Mouse (Mus musculus): ENCODE data around the gene Uqcrc1. TPM values are rescaled to one million over a fixed set of nuclear protein-coding genes. Genes with fewer than 3 reads are reported as not detected.

Uqcrc1 gene
- polyA plus RNA-seq, 1 experiment from 2014 or later, result 553 TPM

- no peak overlapping the region for H3K27ac ChIP-seq (ENCODE audit: low read depth, low read length)
- WGBS, result 85% methylated on average over 9 of the region's 9 CpGs
These were observed 40.0 kb downstream of the Uqcrc1 start for GRCm38 (mm10) chr9:108976483-108976882.

GRCm38 (mm10) chr9:108977966-108978365 is 41.5 kb downstream of the Uqcrc1 start:
- 87% methylated on average over 7 of the region's 7 CpGs for WGBS
- no peaks in the 10 kb centered on the region for H3K9me3 ChIP-seq (ENCODE audit: control insufficient read depth, low read length)
- no peak overlapping the region for H3K4me3 ChIP-seq (ENCODE audit: low read length)
- H3K9ac ChIP-seq (ENCODE audit: low read depth, low read length), result no peak overlapping the region
- H3K36me3 ChIP-seq (ENCODE audit: control insufficient read depth, insufficient read depth, low read length), result no peaks in the 10 kb centered on the region
- H3K4me1 ChIP-seq (ENCODE audit: control insufficient read depth, insufficient read depth, low read depth, low read length), result no peaks in the 10 kb centered on the region
- H3K27me3 ChIP-seq (replicated peaks; ENCODE audit: control insufficient read depth, insufficient read depth, low read length), result no peaks in the 10 kb centered on the region
- no peak overlapping the region for H3K27ac ChIP-seq (ENCODE audit: low read depth, low read length)
- no peak overlapping the region for H3K4me2 ChIP-seq (ENCODE audit: low read length)
- no peak for ATAC-seq

More at GRCm38 (mm10) chr9:108976483-108976882, 40.0 kb downstream of the Uqcrc1 start:
- H3K9ac ChIP-seq (ENCODE audit: low read depth, low read length), result no peak overlapping the region
- no peak overlapping the region for H3K4me3 ChIP-seq (ENCODE audit: low read length)
- no peak overlapping the region for H3K4me2 ChIP-seq (ENCODE audit: low read length)
- no peaks in the 10 kb centered on the region for H3K9me3 ChIP-seq (ENCODE audit: control insufficient read depth, low read length)
- H3K27me3 ChIP-seq (replicated peaks; ENCODE audit: control insufficient read depth, insufficient read depth, low read length), result no peaks in the 10 kb centered on the region
- H3K36me3 ChIP-seq (ENCODE audit: control insufficient read depth, insufficient read depth, low read length), result no peaks in the 10 kb centered on the region
- H3K4me1 ChIP-seq (ENCODE audit: control insufficient read depth, insufficient read depth, low read depth, low read length), result no peaks in the 10 kb centered on the region
- ATAC-seq, result no peak

- no peaks in the 10 kb centered on the region for H3K36me3 ChIP-seq (ENCODE audit: control insufficient read depth, insufficient read depth, low read length)
- no peak for ATAC-seq
These were observed 46.1 kb downstream of the Uqcrc1 start for GRCm38 (mm10) chr9:108982498-108982897.

GRCm38 (mm10) chr9:108983209-108983608 is 46.8 kb downstream of the Uqcrc1 start:
- WGBS, result 88% methylated on average over 9 of the region's 9 CpGs
- H3K27ac ChIP-seq (ENCODE audit: low read depth, low read length), result no peak overlapping the region
- no peaks in the 10 kb centered on the region for H3K9me3 ChIP-seq (ENCODE audit: control insufficient read depth, low read length)
- no peak overlapping the region for H3K4me3 ChIP-seq (ENCODE audit: low read length)
- H3K27me3 ChIP-seq (replicated peaks; ENCODE audit: control insufficient read depth, insufficient read depth, low read length), result no peaks in the 10 kb centered on the region
- no peaks in the 10 kb centered on the region for H3K4me1 ChIP-seq (ENCODE audit: control insufficient read depth, insufficient read depth, low read depth, low read length)
- no peak overlapping the region for H3K9ac ChIP-seq (ENCODE audit: low read depth, low read length)
- ATAC-seq, result no peak
- no peaks in the 10 kb centered on the region for H3K36me3 ChIP-seq (ENCODE audit: control insufficient read depth, insufficient read depth, low read length)
- H3K4me2 ChIP-seq (ENCODE audit: low read length), result no peak overlapping the region

More at GRCm38 (mm10) chr9:108982498-108982897, 46.1 kb downstream of the Uqcrc1 start:
- H3K27me3 ChIP-seq (replicated peaks; ENCODE audit: control insufficient read depth, insufficient read depth, low read length), result no peaks in the 10 kb centered on the region
- no peaks in the 10 kb centered on the region for H3K9me3 ChIP-seq (ENCODE audit: control insufficient read depth, low read length)
- no peak overlapping the region for H3K27ac ChIP-seq (ENCODE audit: low read depth, low read length)
- no peak overlapping the region for H3K4me3 ChIP-seq (ENCODE audit: low read length)
- no peak overlapping the region for H3K4me2 ChIP-seq (ENCODE audit: low read length)
- H3K9ac ChIP-seq (ENCODE audit: low read depth, low read length), result no peak overlapping the region
- no peaks in the 10 kb centered on the region for H3K4me1 ChIP-seq (ENCODE audit: control insufficient read depth, insufficient read depth, low read depth, low read length)
- WGBS, result 92% methylated on average over 8 of the region's 8 CpGs

- Histone ChIP-seq H3K4me1 (ENCODE audit: control insufficient read depth, insufficient read depth, low read depth, low read length) (peaks cover under 1% of the 10 kb centered on the region; the same call in 1 of the 2 replicates), H3K9me3 (ENCODE audit: control insufficient read depth, low read length) (no peaks in the 10 kb centered on the region)
- 84% methylated on average over 4 of the region's 4 CpGs for WGBS
These were observed 49.3 kb downstream of the Uqcrc1 start, which contains the start of gene Ucn2 for GRCm38 (mm10) chr9:108985710-108986109. Gene Ucn2 (plus strand): TSS chr9:108986010.

GRCm38 (mm10) chr9:108987704-108988350 is 51.4 kb downstream of the Uqcrc1 start:
- ATAC-seq, result no peak
- Histone ChIP-seq H3K4me1 (ENCODE audit: control insufficient read depth, insufficient read depth, low read depth, low read length) (peaks cover 12% of the 10 kb centered on the region), H3K36me3 (ENCODE audit: control insufficient read depth, insufficient read depth, low read length) (no peaks in the 10 kb centered on the region), H3K27ac (ENCODE audit: low read depth, low read length) (no peak overlapping the region), H3K9ac (ENCODE audit: low read depth, low read length) (no peak overlapping the region), H3K4me2 (ENCODE audit: low read length) (no peak overlapping the region), H3K9me3 (ENCODE audit: control insufficient read depth, low read length) (no peaks in the 10 kb centered on the region), H3K27me3 (replicated peaks; ENCODE audit: control insufficient read depth, insufficient read depth, low read length) (no peaks in the 10 kb centered on the region), H3K4me3 (ENCODE audit: low read length) (no peak overlapping the region)
- WGBS, result 41% methylated on average over 8 of the region's 15 CpGs

More at GRCm38 (mm10) chr9:108985710-108986109, 49.3 kb downstream of the Uqcrc1 start, which contains the start of gene Ucn2:
- H3K36me3 ChIP-seq (ENCODE audit: control insufficient read depth, insufficient read depth, low read length), result no peaks in the 10 kb centered on the region
- H3K9ac ChIP-seq (ENCODE audit: low read depth, low read length), result no peak within 1 kb of the TSS
- H3K27me3 ChIP-seq (replicated peaks; ENCODE audit: control insufficient read depth, insufficient read depth, low read length), result no peaks in the 10 kb centered on the region
- no peak within 1 kb of the TSS for H3K4me3 ChIP-seq (ENCODE audit: low read length)
- H3K4me2 ChIP-seq (ENCODE audit: low read length), result no peak within 1 kb of the TSS
- H3K27ac ChIP-seq (ENCODE audit: low read depth, low read length), result no peak within 1 kb of the TSS
- ATAC-seq, result no peak

GRCm38 (mm10) chr9:108989802-108990461 is 53.5 kb downstream of the Uqcrc1 start:
- WGBS, result 80% methylated on average over 4 of the region's 4 CpGs
- no peaks in the 10 kb centered on the region for H3K27me3 ChIP-seq (replicated peaks; ENCODE audit: control insufficient read depth, insufficient read depth, low read length)
- peaks cover 12% of the 10 kb centered on the region for H3K4me1 ChIP-seq (ENCODE audit: control insufficient read depth, insufficient read depth, low read depth, low read length)
- no peaks in the 10 kb centered on the region for H3K9me3 ChIP-seq (ENCODE audit: control insufficient read depth, low read length)
- ATAC-seq, result no peak
- H3K36me3 ChIP-seq (ENCODE audit: control insufficient read depth, insufficient read depth, low read length), result no peaks in the 10 kb centered on the region
- H3K9ac ChIP-seq (ENCODE audit: low read depth, low read length), result no peak overlapping the region
- H3K4me3 ChIP-seq (ENCODE audit: low read length), result no peak overlapping the region
- H3K27ac ChIP-seq (ENCODE audit: low read depth, low read length), result no peak overlapping the region
- H3K4me2 ChIP-seq (ENCODE audit: low read length), result no peak overlapping the region

- Histone ChIP-seq H3K36me3 (ENCODE audit: control insufficient read depth, insufficient read depth, low read length) (no peaks in the 10 kb centered on the region), H3K9me3 (ENCODE audit: control insufficient read depth, low read length) (no peaks in the 10 kb centered on the region), H3K27me3 (replicated peaks; ENCODE audit: control insufficient read depth, insufficient read depth, low read length) (no peaks in the 10 kb centered on the region), H3K4me3 (ENCODE audit: low read length) (no peak overlapping the region), H3K27ac (ENCODE audit: low read depth, low read length) (no peak overlapping the region), H3K4me2 (ENCODE audit: low read length) (no peak overlapping the region), H3K4me1 (ENCODE audit: control insufficient read depth, insufficient read depth, low read depth, low read length) (peaks cover 12% of the 10 kb centered on the region), H3K9ac (ENCODE audit: low read depth, low read length) (no peak overlapping the region)
- no peak for ATAC-seq
- WGBS, result 75% methylated on average over 7 of the region's 7 CpGs
These were observed 54.0 kb downstream of the Uqcrc1 start for GRCm38 (mm10) chr9:108990462-108990820.

- Histone ChIP-seq H3K4me1 (ENCODE audit: control insufficient read depth, insufficient read depth, low read depth, low read length) (peaks cover 12% of the 10 kb centered on the region), H3K27me3 (replicated peaks; ENCODE audit: control insufficient read depth, insufficient read depth, low read length) (no peaks in the 10 kb centered on the region), H3K9me3 (ENCODE audit: control insufficient read depth, low read length) (no peaks in the 10 kb centered on the region), H3K27ac (ENCODE audit: low read depth, low read length) (peak within 1 kb of the TSS; percentile 90), H3K36me3 (ENCODE audit: control insufficient read depth, insufficient read depth, low read length) (no peaks in the 10 kb centered on the region), H3K4me3 (ENCODE audit: low read length) (peak within 1 kb of the TSS; percentile 73), H3K4me2 (ENCODE audit: low read length) (peak within 1 kb of the TSS; percentile 81), H3K9ac (ENCODE audit: low read depth, low read length) (peak within 1 kb of the TSS; percentile 84)
- peak; percentile 97 for ATAC-seq
- WGBS, result 1% methylated on average over 31 of the region's 31 CpGs
These were observed 55.1 kb downstream of the Uqcrc1 start, which contains the start of gene Pfkfb4 for GRCm38 (mm10) chr9:108991428-108992084. Gene Pfkfb4 (plus strand): TSS chr9:108991778.

All from hindbrain, embryonic 16.5 days (tissue).